Mouse (Mus musculus): ENCODE results near the gene Sit1. TPM values are rescaled to one million over a fixed set of nuclear protein-coding genes. Genes with fewer than 3 reads are reported as not detected.
"Not testable (repeated sequence)": the region's sequence is repeated elsewhere in the genome, so short reads cannot be mapped to it uniquely, and the experiment has no call there.

Gene Sit1
- total RNA-seq, 1 experiment from 2014 or later: 0.59 TPM

- DNase-seq: peak; percentile 93
These were observed 16.1 kb upstream of the Sit1 start, which contains the start of gene Arhgef39 for GRCm38 (mm10) chr4:43499407-43500333. Gene Arhgef39, minus strand, starts transcription at chr4:43499695.

- no peak for DNase-seq
These were observed 15.4 kb upstream of the Sit1 start for GRCm38 (mm10) chr4:43498983-43499382.

- DNase-seq: no peak
These were observed 14.4 kb upstream of the Sit1 start for GRCm38 (mm10) chr4:43497946-43498345.

GRCm38 (mm10) chr4:43497405-43497804 is 13.9 kb upstream of the Sit1 start:
- no peak for DNase-seq

- DNase-seq: no peak
These were observed 13.1 kb upstream of the Sit1 start for GRCm38 (mm10) chr4:43496587-43496986.

- no peak for DNase-seq
These were observed 10.3 kb upstream of the Sit1 start for GRCm38 (mm10) chr4:43493846-43494240.

GRCm38 (mm10) chr4:43493186-43493845 is 9.8 kb upstream of the Sit1 start:
- DNase-seq: peak; percentile 98

GRCm38 (mm10) chr4:43492821-43493185 is 9.3 kb upstream of the Sit1 start, which contains the start of gene Ccdc107:
Gene Ccdc107, plus strand, starts transcription at chr4:43492900.
- DNase-seq: peak; percentile 93

- no peak for DNase-seq
These were observed 8.7 kb upstream of the Sit1 start for GRCm38 (mm10) chr4:43492101-43492820.

- no peak for DNase-seq
These were observed 7.3 kb upstream of the Sit1 start for GRCm38 (mm10) chr4:43490801-43491200.

GRCm38 (mm10) chr4:43489611-43490010 is 6.1 kb upstream of the Sit1 start:
- DNase-seq: no peak

GRCm38 (mm10) chr4:43485666-43486065 is 2.1 kb upstream of the Sit1 start:
- not testable (repeated sequence) for DNase-seq

- DNase-seq: peak; percentile 65
These were observed 943 bp downstream of the Sit1 start for GRCm38 (mm10) chr4:43482591-43482990.

- DNase-seq: no peak
These were observed 1.6 kb downstream of the Sit1 start for GRCm38 (mm10) chr4:43481894-43482456.

GRCm38 (mm10) chr4:43480985-43481384 is 2.5 kb downstream of the Sit1 start:
- no peak for DNase-seq

- peak; percentile 87 for DNase-seq
These were observed 4.4 kb downstream of the Sit1 start for GRCm38 (mm10) chr4:43478906-43479832.

- DNase-seq: peak; percentile 29
These were observed 5.0 kb downstream of the Sit1 start for GRCm38 (mm10) chr4:43478534-43478858.

- DNase-seq: peak; percentile 93
These were observed 5.5 kb downstream of the Sit1 start for GRCm38 (mm10) chr4:43477857-43478533.

GRCm38 (mm10) chr4:43476604-43477003 is 6.9 kb downstream of the Sit1 start:
- DNase-seq: no peak

- no peak for DNase-seq
These were observed 9.9 kb downstream of the Sit1 start for GRCm38 (mm10) chr4:43473636-43474035.

- DNase-seq: no peak
These were observed 13.2 kb downstream of the Sit1 start for GRCm38 (mm10) chr4:43470301-43470700.
